Mouse (Mus musculus): ENCODE results near the gene Jmjd7.

- TF ChIP-seq POLR2A (IDR thresholded peaks at IDR 0.05; ENCODE audit: low read depth, low read length), result no peak
- TF ChIP-seq CTCF (IDR thresholded peaks at IDR 0.05; ENCODE audit: extremely low read depth, insufficient read depth, insufficient read length, insufficient replicate concordance), result no peak
These were observed 32.2 kb downstream of the Jmjd7 start for GRCm38 (mm10) chr2:120059466-120059865.

All from spleen, adult 2 months (tissue).